Mouse (Mus musculus): ENCODE data around the gene Cep57l1. TPM values are rescaled to one million over a fixed set of nuclear protein-coding genes. Genes with fewer than 3 reads are reported as not detected.
"Not testable (repeated sequence)": the region's sequence is repeated elsewhere in the genome, so short reads cannot be mapped to it uniquely, and the experiment has no call there.

The Cep57l1 gene
- polyA plus RNA-seq, 1 experiment from 2014 or later, result 10.3 TPM

GRCm38 (mm10) chr10:41829191-41829590 is 19.5 kb upstream of the Cep57l1 start:
- Histone ChIP-seq H3K36me3 (ENCODE audit: control insufficient read depth, insufficient read depth) (no peaks in the 10 kb centered on the region), H3K27ac (ENCODE audit: low read length) (no peak overlapping the region), H3K9ac (ENCODE audit: low read depth, low read length) (no peak overlapping the region), H3K4me3 (ENCODE audit: low read depth, low read length) (no peak overlapping the region), H3K4me2 (ENCODE audit: low read depth, low read length) (no peak overlapping the region), H3K27me3 (ENCODE audit: control insufficient read depth, insufficient read depth, low read depth, low read length) (no peaks in the 10 kb centered on the region), H3K9me3 (replicated peaks; ENCODE audit: control insufficient read depth, low read length) (no peaks in the 10 kb centered on the region), H3K4me1 (ENCODE audit: control insufficient read depth, low read depth, low read length) (peaks cover 2% of the 10 kb centered on the region)
- WGBS (ENCODE audit: insufficient replicate concordance), result 75% methylated on average over 5 of the region's 5 CpGs
- no peak for ATAC-seq (ENCODE audit: low read depth)

GRCm38 (mm10) chr10:41827784-41828183 is 18.1 kb upstream of the Cep57l1 start:
- H3K4me1 ChIP-seq (ENCODE audit: control insufficient read depth, low read depth, low read length), result peaks cover 2% of the 10 kb centered on the region
- no peak overlapping the region for H3K4me2 ChIP-seq (ENCODE audit: low read depth, low read length)
- H3K27ac ChIP-seq (ENCODE audit: low read length), result no peak overlapping the region
- no peak overlapping the region for H3K4me3 ChIP-seq (ENCODE audit: low read depth, low read length)
- H3K9me3 ChIP-seq (replicated peaks; ENCODE audit: control insufficient read depth, low read length), result no peaks in the 10 kb centered on the region
- WGBS (ENCODE audit: insufficient replicate concordance), result 34% methylated on average over 4 of the region's 4 CpGs
- H3K27me3 ChIP-seq (ENCODE audit: control insufficient read depth, insufficient read depth, low read depth, low read length), result no peaks in the 10 kb centered on the region
- no peak for ATAC-seq (ENCODE audit: low read depth)
- no peak overlapping the region for H3K9ac ChIP-seq (ENCODE audit: low read depth, low read length)
- no peaks in the 10 kb centered on the region for H3K36me3 ChIP-seq (ENCODE audit: control insufficient read depth, insufficient read depth)

GRCm38 (mm10) chr10:41826526-41827116 is 16.9 kb upstream of the Cep57l1 start:
- Histone ChIP-seq H3K27ac (ENCODE audit: low read length) (no peak overlapping the region), H3K4me2 (ENCODE audit: low read depth, low read length) (no peak overlapping the region), H3K27me3 (ENCODE audit: control insufficient read depth, insufficient read depth, low read depth, low read length) (no peaks in the 10 kb centered on the region), H3K4me3 (ENCODE audit: low read depth, low read length) (no peak overlapping the region), H3K36me3 (ENCODE audit: control insufficient read depth, insufficient read depth) (no peaks in the 10 kb centered on the region), H3K9ac (ENCODE audit: low read depth, low read length) (no peak overlapping the region), H3K9me3 (replicated peaks; ENCODE audit: control insufficient read depth, low read length) (no peaks in the 10 kb centered on the region), H3K4me1 (ENCODE audit: control insufficient read depth, low read depth, low read length) (peaks cover 2% of the 10 kb centered on the region)
- no peak for ATAC-seq (ENCODE audit: low read depth)
- 41% methylated on average over 6 of the region's 6 CpGs for WGBS (ENCODE audit: insufficient replicate concordance)

- no peak overlapping the region for H3K27ac ChIP-seq (ENCODE audit: low read length)
- no peaks in the 10 kb centered on the region for H3K9me3 ChIP-seq (replicated peaks; ENCODE audit: control insufficient read depth, low read length)
- 67% methylated on average over 4 of the region's 4 CpGs for WGBS (ENCODE audit: insufficient replicate concordance)
- H3K4me1 ChIP-seq (ENCODE audit: control insufficient read depth, low read depth, low read length), result peaks cover 2% of the 10 kb centered on the region
- H3K4me3 ChIP-seq (ENCODE audit: low read depth, low read length), result no peak overlapping the region
- no peak overlapping the region for H3K9ac ChIP-seq (ENCODE audit: low read depth, low read length)
- H3K36me3 ChIP-seq (ENCODE audit: control insufficient read depth, insufficient read depth), result no peaks in the 10 kb centered on the region
- no peak overlapping the region for H3K4me2 ChIP-seq (ENCODE audit: low read depth, low read length)
- ATAC-seq (ENCODE audit: low read depth), result no peak
- no peaks in the 10 kb centered on the region for H3K27me3 ChIP-seq (ENCODE audit: control insufficient read depth, insufficient read depth, low read depth, low read length)
Measured at GRCm38 (mm10) chr10:41825996-41826395, 16.3 kb upstream of the Cep57l1 start.

- 80% methylated on average over 10 of the region's 10 CpGs for WGBS (ENCODE audit: insufficient replicate concordance)
- Histone ChIP-seq H3K9ac (ENCODE audit: low read depth, low read length) (no peak overlapping the region), H3K4me3 (ENCODE audit: low read depth, low read length) (no peak overlapping the region), H3K9me3 (replicated peaks; ENCODE audit: control insufficient read depth, low read length) (no peaks in the 10 kb centered on the region), H3K4me1 (ENCODE audit: control insufficient read depth, low read depth, low read length) (peaks cover 2% of the 10 kb centered on the region), H3K36me3 (ENCODE audit: control insufficient read depth, insufficient read depth) (no peaks in the 10 kb centered on the region), H3K27me3 (ENCODE audit: control insufficient read depth, insufficient read depth, low read depth, low read length) (no peaks in the 10 kb centered on the region), H3K27ac (ENCODE audit: low read length) (no peak overlapping the region), H3K4me2 (ENCODE audit: low read depth, low read length) (no peak overlapping the region)
- no peak for ATAC-seq (ENCODE audit: low read depth)
Measured at GRCm38 (mm10) chr10:41825041-41825440, 15.4 kb upstream of the Cep57l1 start.

GRCm38 (mm10) chr10:41823916-41824315 is 14.2 kb upstream of the Cep57l1 start:
- H3K4me1 ChIP-seq (ENCODE audit: control insufficient read depth, low read depth, low read length), result peaks cover 2% of the 10 kb centered on the region
- H3K27ac ChIP-seq (ENCODE audit: low read length), result no peak overlapping the region
- H3K27me3 ChIP-seq (ENCODE audit: control insufficient read depth, insufficient read depth, low read depth, low read length), result no peaks in the 10 kb centered on the region
- H3K9me3 ChIP-seq (replicated peaks; ENCODE audit: control insufficient read depth, low read length), result no peaks in the 10 kb centered on the region
- no peak for ATAC-seq (ENCODE audit: low read depth)
- WGBS (ENCODE audit: insufficient replicate concordance), result 70% methylated on average over 4 of the region's 4 CpGs
- H3K9ac ChIP-seq (ENCODE audit: low read depth, low read length), result no peak overlapping the region
- no peak overlapping the region for H3K4me3 ChIP-seq (ENCODE audit: low read depth, low read length)
- H3K36me3 ChIP-seq (ENCODE audit: control insufficient read depth, insufficient read depth), result no peaks in the 10 kb centered on the region
- no peak overlapping the region for H3K4me2 ChIP-seq (ENCODE audit: low read depth, low read length)

GRCm38 (mm10) chr10:41823282-41823675 is 13.6 kb upstream of the Cep57l1 start:
- 83% methylated on average over 3 of the region's 4 CpGs for WGBS (ENCODE audit: insufficient replicate concordance)
- H3K36me3 ChIP-seq (ENCODE audit: control insufficient read depth, insufficient read depth); H3K9me3 ChIP-seq (replicated peaks; ENCODE audit: control insufficient read depth, low read length); H3K9ac ChIP-seq (ENCODE audit: low read depth, low read length); H3K4me3 ChIP-seq (ENCODE audit: low read depth, low read length); H3K27ac ChIP-seq (ENCODE audit: low read length); ATAC-seq (ENCODE audit: low read depth); H3K4me2 ChIP-seq (ENCODE audit: low read depth, low read length); H3K4me1 ChIP-seq (ENCODE audit: control insufficient read depth, low read depth, low read length); H3K27me3 ChIP-seq (ENCODE audit: control insufficient read depth, insufficient read depth, low read depth, low read length): not testable (repeated sequence)

- 69% methylated on average over 5 of the region's 5 CpGs for WGBS (ENCODE audit: insufficient replicate concordance)
- no peaks in the 10 kb centered on the region for H3K36me3 ChIP-seq (ENCODE audit: control insufficient read depth, insufficient read depth)
- no peak overlapping the region for H3K4me3 ChIP-seq (ENCODE audit: low read depth, low read length)
- no peak for ATAC-seq (ENCODE audit: low read depth)
- no peaks in the 10 kb centered on the region for H3K27me3 ChIP-seq (ENCODE audit: control insufficient read depth, insufficient read depth, low read depth, low read length)
- H3K4me2 ChIP-seq (ENCODE audit: low read depth, low read length), result no peak overlapping the region
- no peaks in the 10 kb centered on the region for H3K9me3 ChIP-seq (replicated peaks; ENCODE audit: control insufficient read depth, low read length)
- H3K27ac ChIP-seq (ENCODE audit: low read length), result no peak overlapping the region
- H3K4me1 ChIP-seq (ENCODE audit: control insufficient read depth, low read depth, low read length), result peaks cover 2% of the 10 kb centered on the region
- H3K9ac ChIP-seq (ENCODE audit: low read depth, low read length), result no peak overlapping the region
Measured at GRCm38 (mm10) chr10:41822573-41823281, 13.1 kb upstream of the Cep57l1 start.

GRCm38 (mm10) chr10:41821171-41821570 is 11.5 kb upstream of the Cep57l1 start:
- WGBS (ENCODE audit: insufficient replicate concordance), result 76% methylated on average over 6 of the region's 6 CpGs
- no peak for ATAC-seq (ENCODE audit: low read depth)

More at GRCm38 (mm10) chr10:41821171-41821570, 11.5 kb upstream of the Cep57l1 start:
- H3K9me3 ChIP-seq (replicated peaks; ENCODE audit: control insufficient read depth, low read length), result no peaks in the 10 kb centered on the region
- no peaks in the 10 kb centered on the region for H3K36me3 ChIP-seq (ENCODE audit: control insufficient read depth, insufficient read depth)
- peaks cover 4% of the 10 kb centered on the region for H3K4me1 ChIP-seq (ENCODE audit: control insufficient read depth, low read depth, low read length)
- H3K9ac ChIP-seq (ENCODE audit: low read depth, low read length), result no peak overlapping the region
- no peak overlapping the region for H3K4me3 ChIP-seq (ENCODE audit: low read depth, low read length)
- H3K27ac ChIP-seq (ENCODE audit: low read length), result no peak overlapping the region
- no peak overlapping the region for H3K4me2 ChIP-seq (ENCODE audit: low read depth, low read length)
- no peaks in the 10 kb centered on the region for H3K27me3 ChIP-seq (ENCODE audit: control insufficient read depth, insufficient read depth, low read depth, low read length)
